Mouse (Mus musculus): ENCODE results near the gene Prep. TPM values are rescaled to one million over a fixed set of nuclear protein-coding genes. Genes with fewer than 3 reads are reported as not detected.
A peak's percentile ranks its signal among the peaks of the same experiment; 100 is the strongest.
"Not testable (repeated sequence)": the region's sequence is repeated elsewhere in the genome, so short reads cannot be mapped to it uniquely, and the experiment has no call there.

Prep gene
- total RNA-seq, 2 experiments from 2014 or later: 8.8 to 9.5 TPM

GRCm38 (mm10) chr10:45142359-45142758 lies 75.4 kb downstream of the Prep start:
- DNase-seq (ENCODE audit: low spot score in 2 of 2): no peak
- no peak for TF ChIP-seq CTCF (conservative IDR thresholded peaks at IDR 0.05)
- Histone ChIP-seq H3K27ac (no peak overlapping the region), H3K4me3 (no peak overlapping the region)

GRCm38 (mm10) chr10:45144038-45144817 lies 77.2 kb downstream of the Prep start:
- no peak for DNase-seq (ENCODE audit: low spot score in 2 of 2)
- H3K27ac ChIP-seq: no peak overlapping the region
- TF ChIP-seq CTCF (conservative IDR thresholded peaks at IDR 0.05): no peak
- H3K4me3 ChIP-seq: no peak overlapping the region

GRCm38 (mm10) chr10:45146821-45147220 lies 79.8 kb downstream of the Prep start:
- no peak for DNase-seq (ENCODE audit: low spot score in 2 of 2)
- Histone ChIP-seq H3K27ac (no peak overlapping the region), H3K4me3 (no peak overlapping the region)
- no peak for TF ChIP-seq CTCF (conservative IDR thresholded peaks at IDR 0.05)

GRCm38 (mm10) chr10:45151137-45151536 lies 84.1 kb downstream of the Prep start:
- DNase-seq (ENCODE audit: low spot score in 2 of 2): no peak
- Histone ChIP-seq H3K4me3 (no peak overlapping the region), H3K27ac (no peak overlapping the region)
- no peak for TF ChIP-seq CTCF (conservative IDR thresholded peaks at IDR 0.05)

DNA sequence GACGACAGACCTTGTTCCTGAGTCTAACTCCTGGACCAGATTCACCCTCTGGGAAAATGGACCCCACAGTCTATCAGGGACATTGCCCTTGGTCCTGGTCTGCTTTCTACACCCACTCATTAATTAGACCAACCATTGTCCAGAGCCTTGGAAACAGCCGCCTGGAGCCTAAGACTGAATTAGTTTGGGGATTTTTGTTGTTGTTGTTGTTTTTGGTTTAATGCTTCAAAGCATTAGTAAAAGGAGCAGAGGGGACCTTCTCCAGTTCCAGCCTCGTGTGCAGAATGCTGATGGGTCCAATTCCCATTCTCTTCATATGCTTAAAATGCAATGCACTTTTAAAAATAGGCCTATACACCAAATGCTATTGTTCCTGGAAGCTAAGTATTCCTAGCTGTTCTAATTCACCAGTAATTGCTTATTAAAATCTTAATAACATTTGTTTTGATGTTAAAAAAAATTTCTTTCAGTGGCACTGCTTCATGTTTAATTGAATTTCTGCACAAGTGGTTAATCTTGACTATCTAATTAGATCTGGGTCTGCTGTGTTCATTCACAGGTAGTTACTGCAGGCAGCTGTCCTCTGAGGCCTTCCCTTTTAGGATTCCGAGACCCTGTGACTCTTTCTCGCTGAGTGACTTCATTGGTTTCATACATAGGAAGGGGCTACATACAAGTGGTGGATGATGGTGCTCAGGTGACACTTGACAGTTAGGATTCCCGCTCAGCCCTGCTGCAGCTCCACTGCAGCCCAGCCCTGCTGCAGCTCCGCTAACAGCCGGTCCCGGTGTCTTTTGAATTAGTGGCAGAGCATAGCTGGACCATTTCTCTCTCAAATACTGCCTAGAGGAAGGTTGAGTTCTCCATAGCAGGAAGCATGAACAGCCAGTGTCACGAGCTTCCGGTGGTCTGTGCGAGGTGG lies 85.0 kb downstream of the Prep start:
- TF ChIP-seq CTCF (conservative IDR thresholded peaks at IDR 0.05): no peak
- DNase-seq (ENCODE audit: low spot score in 2 of 2): no peak
- no peak overlapping the region for H3K4me3 ChIP-seq
- H3K27ac ChIP-seq: no peak overlapping the region

GRCm38 (mm10) chr10:45154557-45155060 lies 87.6 kb downstream of the Prep start:
- H3K27ac ChIP-seq: no peak overlapping the region
- no peak overlapping the region for H3K4me3 ChIP-seq
- peak; percentile 9 to 32 for DNase-seq (ENCODE audit: low spot score in 2 of 2)
- TF ChIP-seq CTCF (conservative IDR thresholded peaks at IDR 0.05): no peak

DNA sequence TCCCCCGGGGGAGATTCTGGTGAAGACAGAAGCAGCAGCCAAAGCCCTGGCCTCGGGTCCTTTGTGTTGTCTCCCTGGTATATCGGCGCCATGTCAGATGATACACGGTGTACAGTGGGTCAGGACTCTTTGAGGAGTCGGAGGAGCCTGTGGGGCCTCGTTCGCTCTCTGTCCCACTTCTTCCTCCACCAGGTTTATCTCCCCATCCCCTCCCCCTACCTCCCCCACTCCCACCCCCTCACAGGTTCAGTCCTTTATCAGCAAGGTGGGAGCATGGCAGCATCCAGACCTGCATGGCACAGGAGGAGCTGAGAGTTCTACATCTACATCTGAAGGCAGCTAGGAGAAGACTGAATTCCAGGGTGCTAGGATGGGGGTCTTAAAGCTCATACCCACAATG lies 98.8 kb downstream of the Prep start:
- no peak for DNase-seq (ENCODE audit: low spot score in 2 of 2)
- H3K27ac ChIP-seq: no peak overlapping the region
- TF ChIP-seq CTCF (conservative IDR thresholded peaks at IDR 0.05): no peak
- H3K4me3 ChIP-seq: no peak overlapping the region

- no peak for DNase-seq (ENCODE audit: low spot score in 2 of 2)
- H3K27ac ChIP-seq: no peak overlapping the region
- H3K4me3 ChIP-seq: no peak overlapping the region
- no peak for TF ChIP-seq CTCF (conservative IDR thresholded peaks at IDR 0.05)
These were observed 106.9 kb downstream of the Prep start for GRCm38 (mm10) chr10:45173927-45174326.

- Histone ChIP-seq H3K27ac (no peak overlapping the region), H3K4me3 (no peak overlapping the region)
- DNase-seq (ENCODE audit: low spot score in 2 of 2): no peak
- no peak for TF ChIP-seq CTCF (conservative IDR thresholded peaks at IDR 0.05)
These were observed 107.3 kb downstream of the Prep start for GRCm38 (mm10) chr10:45174345-45174744.

DNA sequence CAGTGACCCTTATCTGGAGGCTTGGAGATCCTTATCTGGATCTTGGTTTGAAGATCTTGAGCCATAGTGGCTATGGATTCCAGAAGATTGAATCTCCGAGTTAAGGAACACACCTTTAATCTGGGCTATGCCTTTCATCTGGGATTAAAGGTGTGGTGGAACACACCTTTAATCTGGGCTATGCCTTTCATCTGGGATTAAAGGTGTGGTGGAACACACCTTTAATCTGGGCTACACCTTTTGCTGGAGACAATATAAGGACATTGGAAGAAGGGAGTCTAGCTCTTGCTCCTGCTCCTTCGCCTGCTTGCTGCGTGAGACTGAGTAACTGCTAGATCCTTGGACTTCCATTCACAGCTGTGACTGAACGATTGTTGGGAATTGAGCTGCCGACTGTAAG lies 110.8 kb downstream of the Prep start, which contains the start of gene Popdc3:
TSS of gene Popdc3 (plus strand) at position 301 of the 400 bp plus-strand sequence.
- H3K27ac ChIP-seq; DNase-seq (ENCODE audit: low spot score in 2 of 2); H3K4me3 ChIP-seq: not testable (repeated sequence)

GRCm38 (mm10) chr10:45180677-45181326 lies 113.8 kb downstream of the Prep start:
- DNase-seq (ENCODE audit: low spot score in 2 of 2): no peak
- TF ChIP-seq CTCF (conservative IDR thresholded peaks at IDR 0.05): no peak
- Histone ChIP-seq H3K4me3 (no peak overlapping the region), H3K27ac (no peak overlapping the region)

GRCm38 (mm10) chr10:45181344-45181743 lies 114.3 kb downstream of the Prep start:
- no peak overlapping the region for H3K27ac ChIP-seq
- no peak for TF ChIP-seq CTCF (conservative IDR thresholded peaks at IDR 0.05)
- no peak for DNase-seq (ENCODE audit: low spot score in 2 of 2)

GRCm38 (mm10) chr10:45185457-45185856 lies 118.5 kb downstream of the Prep start:
- DNase-seq (ENCODE audit: low spot score in 2 of 2): no peak
- Histone ChIP-seq H3K27ac (no peak overlapping the region), H3K4me3 (no peak overlapping the region)
- TF ChIP-seq CTCF (conservative IDR thresholded peaks at IDR 0.05): peak; percentile 59

More at GRCm38 (mm10) chr10:45181344-45181743, 114.3 kb downstream of the Prep start:
- no peak overlapping the region for H3K4me3 ChIP-seq

Measured in layer of hippocampus, adult 2 months (tissue).